Mouse (Mus musculus) CD8-positive naive resting alpha-beta T cell, adult 2 months (primary cell): ENCODE measurements around the gene Npcd.

Experiments
- DNase-seq, 2 experiments: peaks; one replicate each; pipeline ENCODE4 v3.0.0; 2022; ENCODE audit warnings: low read depth in 2 of 2, low spot score in 2 of 2

The Npcd gene

DNA sequence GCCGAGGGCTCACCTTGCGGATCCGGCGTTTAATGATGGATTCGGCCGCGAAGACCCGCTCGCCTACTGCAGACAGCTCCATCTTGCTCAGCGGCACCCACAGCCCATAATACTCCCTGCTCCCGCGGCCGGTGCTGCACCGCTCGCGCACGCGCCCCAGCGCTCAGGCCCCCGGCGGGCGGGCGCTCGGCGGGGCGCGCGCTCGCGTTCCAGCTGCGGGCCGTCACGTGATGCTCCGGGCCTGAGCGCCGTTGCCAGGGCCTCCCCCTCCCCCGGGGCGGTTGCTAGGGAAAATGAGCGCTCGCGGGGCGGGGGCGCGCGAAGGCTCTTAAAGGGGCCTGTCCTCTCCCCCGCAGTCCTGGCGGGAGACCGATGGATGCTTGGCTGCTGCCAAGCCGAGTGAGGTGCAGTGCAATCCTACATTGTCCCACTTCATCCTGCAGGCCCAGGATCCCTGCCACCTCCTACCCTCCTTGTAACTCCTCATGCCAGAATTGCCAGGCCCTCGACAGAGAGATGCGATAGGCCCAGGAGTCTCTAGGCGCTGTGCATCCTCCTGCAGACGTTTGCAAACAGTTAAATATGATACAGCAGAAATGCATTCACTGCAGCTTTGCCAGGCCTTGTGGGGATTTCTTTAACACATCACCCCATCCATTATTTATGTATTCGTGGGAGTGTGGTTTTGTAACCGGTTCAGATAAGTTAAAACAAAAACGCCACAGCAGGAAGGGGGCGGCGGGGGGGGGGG, at the start of gene Npcd, which contains the start of gene Cbx6:
Npcd (minus strand) TSS at position 108 of the 751 bp plus-strand sequence.
Cbx6 (minus strand) TSS at position 559 of the 751 bp plus-strand sequence.
- peak; percentile 75 to 82 for DNase-seq

GRCm38 (mm10) chr15:79883352-79883822, 49.4 kb upstream of the Npcd start:
- peak; percentile 89 to 93 for DNase-seq

GRCm38 (mm10) chr15:79882623-79883267, 48.7 kb upstream of the Npcd start:
- DNase-seq = no peak

GRCm38 (mm10) chr15:79880477-79880876, 46.4 kb upstream of the Npcd start:
- no peak for DNase-seq

DNA sequence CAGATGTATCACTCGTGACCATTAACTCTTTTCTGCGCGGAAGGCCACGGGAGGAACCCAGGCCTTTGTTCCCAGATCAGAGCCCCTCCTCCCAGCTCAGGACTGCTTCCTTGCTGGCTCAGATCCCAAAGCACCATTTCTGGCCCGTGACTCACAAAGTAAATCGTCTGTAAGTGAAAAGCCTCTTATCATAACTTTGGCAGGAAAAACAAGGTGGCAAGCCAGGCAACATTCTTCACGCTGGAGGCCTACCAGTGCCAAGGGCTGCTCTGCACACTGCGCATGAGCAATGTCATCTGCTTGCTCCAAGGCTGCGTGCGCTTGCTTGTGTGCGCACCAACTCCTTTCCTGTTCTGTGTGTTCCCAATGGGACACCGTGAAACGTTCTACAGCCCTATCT, 45.3 kb upstream of the Npcd start:
- DNase-seq = no peak

- no peak for DNase-seq
These were observed 44.7 kb upstream of the Npcd start for GRCm38 (mm10) chr15:79878725-79879136.

DNA sequence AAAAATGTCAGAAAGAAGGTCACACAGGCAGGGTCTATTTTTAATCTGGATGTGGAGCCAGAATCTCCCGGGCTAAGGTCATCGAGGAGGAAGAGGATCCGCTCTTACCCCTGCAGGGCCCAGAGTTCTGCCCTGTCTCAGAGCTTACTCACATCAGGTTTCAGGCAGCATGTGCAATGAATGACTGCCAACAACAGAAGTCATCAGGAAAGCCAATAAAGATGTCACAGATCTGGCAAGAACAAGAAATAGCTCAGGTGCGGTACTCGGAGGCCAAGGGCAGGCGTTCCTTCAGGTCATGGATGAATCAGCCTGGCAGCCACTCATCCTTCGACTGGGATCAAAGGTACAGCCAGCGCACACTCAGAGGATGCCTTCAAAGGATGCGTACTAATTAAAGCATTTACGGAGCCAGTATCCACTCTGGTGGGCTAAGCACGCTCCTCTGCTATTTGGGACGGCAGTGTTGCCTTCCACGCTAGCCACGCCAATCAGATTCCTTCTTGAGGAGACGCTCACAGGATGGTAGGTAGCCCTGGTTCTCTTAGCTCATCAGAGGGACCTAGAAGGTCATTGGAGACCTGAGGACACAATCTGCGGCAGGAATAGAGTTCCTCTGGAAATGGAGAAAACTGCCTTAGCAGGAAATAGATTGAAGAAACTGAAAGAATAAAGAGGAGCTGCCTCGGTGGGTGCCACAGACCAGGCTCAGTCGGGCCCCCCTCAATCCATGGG, 41.4 kb upstream of the Npcd start:
- DNase-seq = no peak

DNA sequence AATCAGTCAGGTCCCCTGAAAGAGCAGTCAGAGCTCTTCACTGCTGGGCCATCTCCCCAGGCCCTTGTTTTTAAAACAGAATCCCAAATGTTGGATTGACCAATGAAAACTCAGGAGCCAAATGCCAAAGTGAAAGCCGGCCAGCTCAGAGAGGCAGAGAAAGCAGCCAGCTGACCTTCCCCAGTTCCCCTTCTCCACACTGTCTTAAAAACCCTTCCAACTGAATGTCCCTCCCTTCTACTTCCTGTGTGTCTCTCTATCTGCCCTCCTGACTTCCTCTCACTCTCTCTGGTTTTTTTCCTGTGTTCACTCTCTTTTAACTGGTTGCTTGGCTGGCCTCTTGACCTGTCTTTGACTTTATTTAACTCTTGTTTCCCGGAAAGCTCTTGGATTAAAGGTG, 40.0 kb upstream of the Npcd start:
- DNase-seq = no peak

DNA sequence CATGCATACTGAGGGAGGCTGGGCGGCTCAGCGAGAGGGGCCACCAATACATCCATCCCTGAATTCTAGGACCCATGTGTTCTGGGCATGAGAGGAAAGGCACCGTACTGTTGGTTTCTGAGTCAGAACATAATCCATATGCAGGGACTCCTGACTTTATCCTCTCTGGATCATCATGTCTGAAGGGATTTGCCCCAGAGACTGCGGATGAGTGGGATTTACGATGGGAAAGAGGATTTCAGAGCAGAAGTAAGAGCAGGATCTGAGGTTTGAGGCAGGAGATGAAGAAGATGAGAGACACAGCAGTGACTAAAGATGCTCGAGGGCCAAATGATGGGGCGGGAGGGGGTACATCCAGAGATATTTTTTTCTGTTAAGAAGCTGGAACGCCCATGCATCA, 39.5 kb upstream of the Npcd start:
- no peak for DNase-seq

GRCm38 (mm10) chr15:79867260-79868002, 33.4 kb upstream of the Npcd start:
- no peak for DNase-seq

DNA sequence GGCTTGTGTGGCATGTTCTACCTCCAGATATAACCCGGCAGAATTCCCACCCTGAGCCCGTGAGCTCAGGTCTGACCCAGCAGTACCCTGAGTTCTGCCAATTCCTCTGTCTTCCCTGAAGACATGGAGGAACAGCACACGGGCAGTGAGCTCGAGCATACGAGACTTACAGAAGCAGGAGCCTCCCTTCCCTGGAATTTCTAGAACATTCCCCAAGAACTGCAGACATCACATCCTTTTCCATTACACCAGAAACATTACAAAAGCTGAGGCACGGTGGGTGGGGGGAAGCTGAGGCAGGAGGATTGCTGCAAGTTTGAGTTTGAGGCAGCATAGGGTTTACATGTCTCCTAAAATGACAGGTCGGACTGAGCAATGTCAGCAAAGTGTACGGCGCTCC, 25.8 kb upstream of the Npcd start:
- no peak for DNase-seq

- no peak for DNase-seq
These were observed 24.9 kb upstream of the Npcd start for GRCm38 (mm10) chr15:79858979-79859378.

- DNase-seq = no peak
These were observed 16.1 kb upstream of the Npcd start for GRCm38 (mm10) chr15:79850143-79850542.

DNA sequence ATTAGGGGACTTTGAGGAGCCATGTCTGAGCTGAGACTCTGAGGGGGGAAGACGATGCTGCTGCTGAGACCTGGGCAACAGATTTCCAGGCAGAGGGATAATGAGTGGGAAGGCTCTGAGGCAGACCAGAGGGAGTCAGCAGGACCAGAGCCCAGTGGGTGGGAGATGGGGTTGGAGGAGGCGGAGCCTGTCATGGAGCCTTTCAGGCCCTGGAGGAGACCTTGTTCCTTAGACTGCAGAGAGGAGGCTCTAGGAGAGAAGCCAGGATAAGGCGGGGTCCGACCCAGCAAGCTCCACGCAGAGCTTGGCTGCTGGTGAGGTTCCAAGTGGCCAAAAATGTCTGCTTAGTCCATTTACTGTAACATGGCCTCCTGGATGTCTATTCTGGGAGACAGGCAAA, 13.1 kb upstream of the Npcd start:
- DNase-seq = no peak

GRCm38 (mm10) chr15:79845986-79846385, 11.9 kb upstream of the Npcd start:
- DNase-seq = no peak

DNA sequence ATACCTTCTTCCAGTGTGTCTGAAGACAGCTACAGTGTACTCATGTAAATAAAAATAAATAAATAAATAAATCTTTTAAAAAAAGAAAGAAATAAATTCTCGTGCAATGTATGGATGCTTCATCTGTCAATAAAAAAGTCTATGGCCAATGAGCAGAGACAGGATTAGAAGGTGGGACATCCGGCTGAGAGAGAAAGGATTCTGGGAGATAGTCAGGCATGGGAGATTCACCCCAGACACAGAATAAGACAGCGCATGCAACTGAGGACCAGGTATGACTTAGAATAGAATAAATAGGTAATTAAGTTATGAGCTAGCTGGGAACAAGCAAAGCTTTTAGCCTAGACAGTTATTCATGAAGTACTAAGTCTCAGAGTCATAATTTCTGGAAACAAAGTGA, 8.9 kb upstream of the Npcd start:
- no peak for DNase-seq

GRCm38 (mm10) chr15:79840281-79840680, 6.2 kb upstream of the Npcd start:
- DNase-seq = no peak

GRCm38 (mm10) chr15:79834881-79835260, 834 bp upstream of the Npcd start:
- no peak for DNase-seq

DNA sequence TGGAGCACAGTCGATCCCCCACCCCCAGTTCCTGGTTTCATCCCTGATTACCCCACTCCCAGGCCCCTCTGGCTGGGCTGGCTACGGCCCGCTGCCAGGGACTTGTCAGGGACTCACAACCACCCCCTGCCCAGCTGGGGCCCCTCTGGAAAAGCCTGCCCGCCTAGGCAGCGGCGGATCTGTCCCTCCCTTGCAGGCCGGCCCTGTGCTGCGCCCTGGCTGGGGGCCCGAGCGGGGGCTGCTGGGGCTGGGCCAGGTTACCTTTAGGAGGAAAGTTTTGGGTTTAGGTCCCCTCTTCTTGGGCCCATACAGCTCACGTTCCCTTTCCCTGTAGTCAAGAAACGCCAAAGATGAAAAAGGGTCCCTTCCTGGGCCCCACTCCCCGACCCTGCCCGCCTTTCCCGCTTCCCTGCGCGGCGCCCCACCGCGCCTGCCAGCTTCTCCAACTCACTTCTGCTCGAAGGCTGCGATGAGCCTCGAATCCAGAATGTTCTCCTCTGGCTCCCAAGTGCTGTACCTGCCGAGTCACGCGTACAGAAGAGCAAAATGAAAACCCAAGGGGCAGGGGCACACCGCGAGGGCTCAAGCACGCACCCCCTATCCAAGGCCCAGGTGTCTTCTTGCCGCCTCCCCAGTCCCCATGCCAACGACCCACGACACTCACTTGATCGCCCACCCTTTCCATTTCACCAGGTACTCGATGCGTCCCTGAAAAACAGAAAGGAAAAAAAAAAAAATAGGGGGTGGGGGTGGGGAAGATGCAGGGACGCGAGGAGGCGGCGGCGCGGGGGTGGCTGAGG, 586 bp downstream of the Npcd start:
- DNase-seq = no peak
